ENCODE assay signal across 8 mouse cellular contexts in the genomic region with DNA sequence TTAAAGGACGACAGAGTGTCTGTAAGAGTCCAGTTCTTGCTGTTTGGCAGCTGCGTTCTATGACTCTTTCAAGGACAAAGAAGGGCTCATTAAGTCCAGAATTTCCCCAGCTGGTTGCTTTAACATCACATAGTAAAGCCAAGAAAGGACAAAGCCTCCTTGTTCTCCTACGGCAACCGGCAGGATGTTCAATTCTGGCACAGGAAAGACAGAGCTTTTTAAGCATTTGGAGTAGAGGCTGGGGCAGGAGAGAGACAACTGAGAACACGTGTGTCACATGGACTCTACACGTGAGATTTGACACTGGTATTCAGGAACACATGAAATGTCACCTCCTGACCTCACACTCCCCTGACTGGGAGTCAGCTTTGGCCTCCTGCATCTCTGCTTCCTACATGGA.
DNase-seq lines count a peak whose midpoint lies in the region; ATAC-seq and TF ChIP-seq lines count a peak whose summit lies in the region.

No protein-coding gene starts in this region.

- no peaks in the 10 kb centered on the region for H3K27me3 ChIP-seq in heart, adult 2 months (ENCODE audit: control insufficient read depth, insufficient read depth, low read length)
- H3K27me3 ChIP-seq in forebrain, embryonic 13.5 days, result no peaks in the 10 kb centered on the region

- no peak overlapping the region for H3K4me2 ChIP-seq in forebrain, embryonic 13.5 days

- peak; percentile 33 for DNase-seq in heart, adult 8-10 months (ENCODE audit: low spot score)
- DNase-seq in heart, adult 2 months, result no peak
- DNase-seq in adrenal gland, postnatal 36 days, result peak; percentile 9 to 12
- peak; percentile 5 to 16 for DNase-seq in layer of hippocampus, postnatal 10 days (ENCODE audit: low spot score in 2 of 2)
- no peak for DNase-seq in cerebellum, postnatal 14 days
- DNase-seq in thymus, postnatal 36 days, result no peak
- DNase-seq in spleen, postnatal 10 days (ENCODE audit: low spot score in 2 of 2), result no peak

- H3K4me3 ChIP-seq in heart, adult 2 months, result no peak overlapping the region
- H3K4me3 ChIP-seq in forebrain, embryonic 13.5 days, result no peak overlapping the region

- no peaks in the 10 kb centered on the region for H3K36me3 ChIP-seq in heart, adult 2 months (ENCODE audit: control insufficient read depth, insufficient read depth, low read length)
- H3K36me3 ChIP-seq in forebrain, embryonic 13.5 days (ENCODE audit: poor library complexity, severe bottlenecking), result no peaks in the 10 kb centered on the region

- no peak for TF ChIP-seq CTCF in heart, adult 2 months (IDR thresholded peaks at IDR 0.05)

- H3K9me3 ChIP-seq in forebrain, embryonic 13.5 days (replicated peaks), result no peaks in the 10 kb centered on the region

- TF ChIP-seq POLR2A in heart, adult 2 months (IDR thresholded peaks at IDR 0.05; ENCODE audit: insufficient read depth, low read depth, low read length), result no peak

- no peak overlapping the region for H3K9ac ChIP-seq in heart, adult 2 months (ENCODE audit: low read depth, low read length)
- no peak overlapping the region for H3K9ac ChIP-seq in forebrain, embryonic 13.5 days

- 36% methylated on average over 6 of the region's 6 CpGs for WGBS in heart, adult 2 months
- WGBS in forebrain, embryonic 13.5 days, result 10% methylated on average over 6 of the region's 6 CpGs

- H3K4me1 ChIP-seq in heart, adult 2 months (ENCODE audit: control insufficient read depth, insufficient read depth, low read length), result no peaks in the 10 kb centered on the region; the same call in 1 of the 2 replicates
- 0 out of 2 replicates have a peak, but pooled peaks cover 7% of the 10 kb centered on the region for H3K4me1 ChIP-seq in forebrain, embryonic 13.5 days

- ATAC-seq in forebrain, embryonic 13.5 days, result peak; percentile 45; the same call in 1 of the 2 replicates

- H3K27ac ChIP-seq in heart, adult 2 months, result no peak overlapping the region
- no peak overlapping the region for H3K27ac ChIP-seq in forebrain, embryonic 13.5 days

- H3K79me2 ChIP-seq in heart, adult 2 months (replicated peaks; ENCODE audit: control insufficient read depth, insufficient read depth, low read length), result no peaks in the 10 kb centered on the region

- intact Hi-C loops in heart, adult 2 months (cut with DNase I), result no loop called here

- no peak for TF ChIP-seq EP300 in heart, adult 2 months (IDR thresholded peaks at IDR 0.05; ENCODE audit: insufficient read depth, low read depth, low read length)

Comparison
In these comparisons a context has a peak if more than half of its experiments do, and no peak if none do; other contexts are left out.
1. DNase-seq: peak in heart, adult 8-10 months (single experiment), adrenal gland, postnatal 36 days (2 of 2) and layer of hippocampus, postnatal 10 days (2 of 2); none in heart, adult 2 months (0 of 2), cerebellum, postnatal 14 days (0 of 2), thymus, postnatal 36 days (0 of 2) and spleen, postnatal 10 days (0 of 2).